Mouse (Mus musculus) testis, adult 10 weeks (tissue): ENCODE results near the gene Lsm5. TPM values are rescaled to one million over a fixed set of nuclear protein-coding genes. Genes with fewer than 3 reads are reported as not detected.

ENCODE experiments used
- polyA plus RNA-seq: library from polyadenylated mRNA; stranded (reverse); fragments of 350-450 nt; fragmentation: Illumina TruSeq; extraction: RNeasy Lipid Tissue Mini Kit (QIAGEN cat#74804); gene quantifications from one replicate; pipeline ENCODE4 v1.2.3, GENCODE M21; 2014; ENCODE audit warnings: low read depth, low replicate concordance

Lsm5 gene
- polyA plus RNA-seq, result 34.4 TPM

DNA sequence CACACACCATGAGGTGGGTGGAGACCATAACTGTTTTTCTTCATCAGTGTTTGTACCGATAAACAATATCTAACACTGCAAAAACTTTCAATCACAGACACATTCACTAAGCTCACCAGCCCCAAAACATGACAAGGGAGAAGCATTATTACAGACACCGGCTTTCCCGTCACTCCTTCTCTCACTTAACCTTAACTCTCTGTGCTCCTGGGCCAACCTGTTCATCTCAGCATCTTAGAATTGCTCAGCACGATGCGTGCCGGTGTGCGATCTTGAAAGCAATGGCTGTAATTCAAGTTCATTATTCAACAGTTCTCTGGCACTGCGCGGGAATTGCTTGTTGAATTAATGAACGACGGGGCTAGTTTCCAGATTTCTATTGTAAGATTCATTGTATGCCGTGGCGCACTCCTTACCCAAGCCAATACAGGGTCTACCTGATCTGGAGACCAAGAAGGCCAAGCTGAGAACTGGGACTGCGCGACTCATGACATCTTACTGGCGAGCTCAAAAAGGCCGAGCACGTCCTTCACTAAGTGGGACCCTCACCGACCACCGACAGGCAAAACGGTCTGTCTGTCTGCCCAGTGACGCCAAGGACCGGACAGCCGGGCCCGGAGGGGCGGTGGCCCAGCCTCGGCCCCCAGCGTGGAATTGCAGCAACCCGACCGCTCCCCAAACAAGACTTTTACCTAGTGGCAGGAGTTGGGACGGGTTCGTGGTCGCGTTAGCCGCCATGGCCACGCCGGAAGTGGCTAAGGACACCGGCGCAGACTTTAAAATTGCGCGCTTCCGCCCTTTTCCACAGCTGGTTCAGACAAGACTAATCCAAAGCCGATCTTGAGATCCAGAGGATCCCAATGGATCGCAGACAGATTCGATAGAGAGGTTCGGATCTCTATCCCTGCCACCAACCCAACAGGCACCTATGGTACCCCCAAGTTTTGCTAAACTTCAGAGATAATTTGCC, at the start of gene Lsm5:
Gene Lsm5 (minus strand): TSS at position 780 of the 970 bp plus-strand sequence.

DNA sequence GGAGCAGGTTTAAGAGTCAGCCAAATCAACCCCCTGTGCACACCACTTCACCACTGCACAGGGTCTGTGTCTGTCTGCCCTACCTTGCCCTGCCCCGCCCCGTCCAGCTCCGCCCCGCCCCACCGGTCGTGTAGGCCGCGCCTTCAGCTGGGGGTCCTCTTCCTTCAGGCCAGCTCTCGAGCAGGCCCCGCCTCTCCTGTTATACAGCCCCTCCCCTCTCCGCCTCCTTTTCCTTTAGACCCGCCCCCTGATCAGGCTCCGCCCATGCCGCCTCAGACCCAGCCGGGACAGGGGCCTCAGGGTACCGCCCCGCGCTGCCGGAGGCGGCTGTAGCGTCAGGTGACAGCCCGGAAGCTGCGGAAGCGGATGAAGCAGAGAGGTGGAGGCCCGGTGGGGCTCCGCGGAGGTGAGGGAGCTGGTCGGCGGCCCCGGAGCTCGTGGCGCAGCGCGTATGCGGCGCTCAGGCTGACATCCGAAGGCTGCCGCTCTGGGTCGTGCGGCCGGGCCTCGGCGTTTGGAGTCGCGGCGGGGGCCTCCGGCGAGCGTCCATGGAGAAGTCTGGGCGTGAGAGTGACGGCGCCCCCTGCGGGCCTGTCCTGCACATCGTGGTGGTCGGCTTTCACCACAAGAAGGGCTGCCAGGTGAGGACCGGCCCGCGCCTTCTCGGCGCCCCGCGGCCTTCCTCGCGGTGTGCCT, 10.2 kb upstream of the Lsm5 start, which contains the start of gene Avl9:
Gene Avl9 (plus strand): TSS at position 326 of the 696 bp plus-strand sequence.

Other genes starting within 250 kb of the Lsm5 start
- gene Pde1c, start 135.6 kb downstream of the Lsm5 start, polyA plus RNA-seq, result 155 TPM
- 18.9 TPM for gene Avl9, start 10.2 kb upstream of the Lsm5 start, polyA plus RNA-seq
- 28.2 TPM for gene Kbtbd2, start 93.1 kb upstream of the Lsm5 start, polyA plus RNA-seq
- gene Fkbp9, start 127.3 kb upstream of the Lsm5 start, polyA plus RNA-seq, result 13.8 TPM
- 59.0 TPM for gene Nt5c3, start 219.2 kb upstream of the Lsm5 start, polyA plus RNA-seq
- gene Vmn1r4, start 219.3 kb upstream of the Lsm5 start, polyA plus RNA-seq, result 3.3 TPM